Mouse (Mus musculus) small intestine, adult 2 months (tissue): ENCODE data around the gene Prss38.
A peak's percentile ranks its signal among the peaks of the same experiment; 100 is the strongest.

Experiments
- CTCF ChIP-seq: fragments of 200-500 bp; IDR thresholded peaks from 2 replicates; pipeline ENCODE4 v1.5.1; 2012; ENCODE audit warnings: low read depth, mild to moderate bottlenecking, control low read depth, inconsistent platforms, low read length, moderate library complexity, mixed read lengths; ENCODE audit not compliant: insufficient replicate concordance, insufficient read length; ENCODE audit errors: extremely low read depth
- POLR2A ChIP-seq: fragments of 200-500 bp; IDR thresholded peaks from 2 replicates; pipeline ENCODE4 v1.6.1; 2012; ENCODE audit warnings: low read depth, mild to moderate bottlenecking, control low read depth, inconsistent platforms, low read length, moderate library complexity

- TF ChIP-seq POLR2A (no peak), CTCF (peak; percentile 72; the same call in 1 of the 2 replicates)
These were observed 44.9 kb downstream of the Prss38 start for GRCm38 (mm10) chr11:59330560-59330959.
